Comparison of ENCODE assay signal across 14 mouse cellular contexts in genomic region chr2:92872652-92873051, GRCm38 (mm10).
"Had no signal": no experiment of that assay in that cellular context is flagged by ENCODE, and none has a peak within 500 bp of the region (broad histone marks: within the 10 kb centered on the region; RNA-seq: fewer than 3 reads in every experiment).

No protein-coding gene starts in this region.

- H3K4me3 ChIP-seq: lung, embryonic 15.5 days; megakaryocyte, embryonic 14.5 days; midbrain, embryonic 13.5 days; neural tube, embryonic 12.5 days; stomach, embryonic 15.5 days had no signal

- H3K27me3 ChIP-seq: lung, embryonic 15.5 days; stomach, embryonic 15.5 days had no signal

- H3K4me1 ChIP-seq: lung, embryonic 15.5 days; megakaryocyte, embryonic 14.5 days; stomach, embryonic 15.5 days had no signal

- H3K27ac ChIP-seq: liver, embryonic 14.5 days; lung, embryonic 15.5 days; macrophage; midbrain, embryonic 13.5 days; neural tube, embryonic 12.5 days; stomach, embryonic 15.5 days; stomach, postnatal 0 days had no signal

- ATAC-seq: midbrain, embryonic 13.5 days had no signal

- H3K36me3 ChIP-seq: lung, embryonic 15.5 days; midbrain, embryonic 13.5 days; neural tube, embryonic 12.5 days; stomach, embryonic 15.5 days had no signal

- H3K4me2 ChIP-seq: lung, embryonic 15.5 days; midbrain, embryonic 13.5 days; neural tube, embryonic 12.5 days; stomach, embryonic 15.5 days had no signal

- H3K9me3 ChIP-seq: lung, embryonic 15.5 days; midbrain, embryonic 13.5 days; stomach, embryonic 15.5 days had no signal

- H3K9ac ChIP-seq: liver, embryonic 14.5 days; lung, embryonic 15.5 days; midbrain, embryonic 13.5 days; neural tube, embryonic 12.5 days; stomach, embryonic 15.5 days had no signal

- DNase-seq: lung, postnatal 14 days; lung, postnatal 36 days; right cerebral cortex, postnatal 14 days; thymus, adult 2 months; thymus, postnatal 25 days; thymus, postnatal 4 days had no signal
